Mouse (Mus musculus): ENCODE data around the gene Kcnq5. TPM values are rescaled to one million over a fixed set of nuclear protein-coding genes. Genes with fewer than 3 reads are reported as not detected.
"Not testable (repeated sequence)": the region's sequence is repeated elsewhere in the genome, so short reads cannot be mapped to it uniquely, and the experiment has no call there.

Gene Kcnq5
- polyA plus RNA-seq, 1 experiment from 2014 or later, result 4.1 TPM

- not testable (repeated sequence) for H3K4me2 ChIP-seq; H3K9me3 ChIP-seq; H3K27ac ChIP-seq (replicated peaks); ATAC-seq (ENCODE audit: extremely low read depth, insufficient number of reproducible peaks, low FRiP score, low TSS enrichment); H3K4me3 ChIP-seq; H3K36me3 ChIP-seq; H3K4me1 ChIP-seq; H3K9ac ChIP-seq; H3K27me3 ChIP-seq (replicated peaks)
- WGBS, result 74% methylated on average over 2 of the region's 2 CpGs
Observed at GRCm38 (mm10) chr1:21723231-21723630, 238.5 kb downstream of the Kcnq5 start.

- no peak overlapping the region for H3K4me2 ChIP-seq
- H3K36me3 ChIP-seq, result 0 out of 2 replicates have a peak, but pooled peaks cover 8% of the 10 kb centered on the region
- no peak overlapping the region for H3K4me3 ChIP-seq
- H3K9ac ChIP-seq, result no peak overlapping the region
- H3K27me3 ChIP-seq (replicated peaks), result no peaks in the 10 kb centered on the region
- H3K27ac ChIP-seq (replicated peaks), result no peak overlapping the region
- no peaks in the 10 kb centered on the region for H3K9me3 ChIP-seq
- no peak for ATAC-seq (ENCODE audit: extremely low read depth, insufficient number of reproducible peaks, low FRiP score, low TSS enrichment)
- H3K4me1 ChIP-seq, result no peaks in the 10 kb centered on the region
Observed at GRCm38 (mm10) chr1:21721246-21721645, 240.5 kb downstream of the Kcnq5 start.

GRCm38 (mm10) chr1:21714816-21715215 lies 246.9 kb downstream of the Kcnq5 start:
- Histone ChIP-seq H3K27me3 (replicated peaks) (no peaks in the 10 kb centered on the region), H3K9me3 (no peaks in the 10 kb centered on the region), H3K4me2 (no peak overlapping the region), H3K36me3 (0 out of 2 replicates have a peak, but pooled peaks cover 8% of the 10 kb centered on the region), H3K27ac (replicated peaks) (no peak overlapping the region), H3K4me1 (peaks cover 6% of the 10 kb centered on the region; the same call in 1 of the 2 replicates), H3K9ac (no peak overlapping the region), H3K4me3 (no peak overlapping the region)
- 70% methylated on average over 3 of the region's 3 CpGs for WGBS
- ATAC-seq (ENCODE audit: extremely low read depth, insufficient number of reproducible peaks, low FRiP score, low TSS enrichment), result no peak

- Histone ChIP-seq H3K27me3 (replicated peaks) (no peaks in the 10 kb centered on the region), H3K4me3 (no peak overlapping the region), H3K4me2 (no peak overlapping the region), H3K36me3 (no peaks in the 10 kb centered on the region), H3K9me3 (no peaks in the 10 kb centered on the region), H3K27ac (replicated peaks) (no peak overlapping the region), H3K9ac (no peak overlapping the region), H3K4me1 (peaks cover 6% of the 10 kb centered on the region; the same call in 1 of the 2 replicates)
- WGBS, result 61% methylated on average over 2 of the region's 2 CpGs
- no peak for ATAC-seq (ENCODE audit: extremely low read depth, insufficient number of reproducible peaks, low FRiP score, low TSS enrichment)
Observed at GRCm38 (mm10) chr1:21712711-21713110, 249.0 kb downstream of the Kcnq5 start.

- H3K9me3 ChIP-seq, result no peaks in the 10 kb centered on the region
- 22% methylated on average over 2 of the region's 2 CpGs for WGBS
- no peaks in the 10 kb centered on the region for H3K36me3 ChIP-seq
- no peaks in the 10 kb centered on the region for H3K27me3 ChIP-seq (replicated peaks)
- peaks cover 9% of the 10 kb centered on the region for H3K4me1 ChIP-seq
- H3K27ac ChIP-seq (replicated peaks), result 0 out of 2 replicates have a peak overlapping the region, but pooled peaks have one; percentile 17
- H3K4me2 ChIP-seq, result no peak overlapping the region
- H3K4me3 ChIP-seq, result no peak overlapping the region
- no peak for ATAC-seq (ENCODE audit: extremely low read depth, insufficient number of reproducible peaks, low FRiP score, low TSS enrichment)
- H3K9ac ChIP-seq, result no peak overlapping the region
Observed at GRCm38 (mm10) chr1:21690458-21690857, 271.3 kb downstream of the Kcnq5 start.

GRCm38 (mm10) chr1:21688918-21689317 lies 272.8 kb downstream of the Kcnq5 start:
- Histone ChIP-seq H3K27me3 (replicated peaks) (no peaks in the 10 kb centered on the region), H3K9ac (no peak overlapping the region), H3K27ac (replicated peaks) (no peak overlapping the region), H3K4me2 (no peak overlapping the region), H3K4me1 (peaks cover 6% of the 10 kb centered on the region), H3K4me3 (no peak overlapping the region), H3K9me3 (no peaks in the 10 kb centered on the region), H3K36me3 (no peaks in the 10 kb centered on the region)
- WGBS, result 71% methylated on average over 1 of the region's 1 CpGs
- no peak for ATAC-seq (ENCODE audit: extremely low read depth, insufficient number of reproducible peaks, low FRiP score, low TSS enrichment)

GRCm38 (mm10) chr1:21684444-21684843 lies 277.3 kb downstream of the Kcnq5 start:
- no peak for ATAC-seq (ENCODE audit: extremely low read depth, insufficient number of reproducible peaks, low FRiP score, low TSS enrichment)
- H3K36me3 ChIP-seq, result no peaks in the 10 kb centered on the region
- no peak overlapping the region for H3K4me2 ChIP-seq
- no peaks in the 10 kb centered on the region for H3K27me3 ChIP-seq (replicated peaks)
- no peak overlapping the region for H3K27ac ChIP-seq (replicated peaks)
- H3K4me1 ChIP-seq, result no peaks in the 10 kb centered on the region
- H3K9ac ChIP-seq, result no peak overlapping the region
- no peak overlapping the region for H3K4me3 ChIP-seq
- no peaks in the 10 kb centered on the region for H3K9me3 ChIP-seq
- WGBS, result 75% methylated on average over 3 of the region's 3 CpGs

- ATAC-seq (ENCODE audit: extremely low read depth, insufficient number of reproducible peaks, low FRiP score, low TSS enrichment), result no peak
- no peak overlapping the region for H3K27ac ChIP-seq (replicated peaks)
- 80% methylated on average over 3 of the region's 3 CpGs for WGBS
- H3K4me3 ChIP-seq, result no peak overlapping the region
- H3K4me1 ChIP-seq, result no peaks in the 10 kb centered on the region
- no peak overlapping the region for H3K4me2 ChIP-seq
- H3K36me3 ChIP-seq, result no peaks in the 10 kb centered on the region
- no peaks in the 10 kb centered on the region for H3K27me3 ChIP-seq (replicated peaks)
- no peak overlapping the region for H3K9ac ChIP-seq
- H3K9me3 ChIP-seq, result no peaks in the 10 kb centered on the region
Observed at GRCm38 (mm10) chr1:21676805-21677204, 284.9 kb downstream of the Kcnq5 start.

- Histone ChIP-seq H3K9ac (no peak overlapping the region), H3K4me1 (no peaks in the 10 kb centered on the region), H3K36me3 (no peaks in the 10 kb centered on the region), H3K4me3 (no peak overlapping the region), H3K4me2 (no peak overlapping the region), H3K9me3 (no peaks in the 10 kb centered on the region), H3K27ac (replicated peaks) (no peak overlapping the region), H3K27me3 (replicated peaks) (no peaks in the 10 kb centered on the region)
- ATAC-seq (ENCODE audit: extremely low read depth, insufficient number of reproducible peaks, low FRiP score, low TSS enrichment), result no peak
- 82% methylated on average over 3 of the region's 3 CpGs for WGBS
Observed at GRCm38 (mm10) chr1:21660840-21661239, 300.9 kb downstream of the Kcnq5 start.

- Histone ChIP-seq H3K4me1 (0 out of 2 replicates have a peak, but pooled peaks cover 3% of the 10 kb centered on the region), H3K27ac (replicated peaks) (no peak overlapping the region), H3K36me3 (no peaks in the 10 kb centered on the region), H3K4me3 (no peak overlapping the region), H3K9me3 (no peaks in the 10 kb centered on the region), H3K4me2 (no peak overlapping the region), H3K27me3 (replicated peaks) (no peaks in the 10 kb centered on the region), H3K9ac (no peak overlapping the region)
- 72% methylated on average over 4 of the region's 4 CpGs for WGBS
- ATAC-seq (ENCODE audit: extremely low read depth, insufficient number of reproducible peaks, low FRiP score, low TSS enrichment), result no peak
Observed at GRCm38 (mm10) chr1:21650820-21651219, 310.9 kb downstream of the Kcnq5 start.

GRCm38 (mm10) chr1:21635406-21635805 lies 326.3 kb downstream of the Kcnq5 start:
- Histone ChIP-seq H3K4me1 (peaks cover 7% of the 10 kb centered on the region; the same call in 1 of the 2 replicates), H3K4me3 (no peak overlapping the region), H3K36me3 (no peaks in the 10 kb centered on the region), H3K27me3 (replicated peaks) (no peaks in the 10 kb centered on the region), H3K9me3 (no peaks in the 10 kb centered on the region), H3K27ac (replicated peaks) (no peak overlapping the region), H3K9ac (no peak overlapping the region), H3K4me2 (no peak overlapping the region)
- WGBS, result 35% methylated on average over 2 of the region's 2 CpGs
- ATAC-seq (ENCODE audit: extremely low read depth, insufficient number of reproducible peaks, low FRiP score, low TSS enrichment), result no peak

GRCm38 (mm10) chr1:21634013-21634412 lies 327.7 kb downstream of the Kcnq5 start:
- 27% methylated on average over 1 of the region's 1 CpGs for WGBS
- H3K4me1 ChIP-seq, result peaks cover 7% of the 10 kb centered on the region; the same call in 1 of the 2 replicates
- no peak for ATAC-seq (ENCODE audit: extremely low read depth, insufficient number of reproducible peaks, low FRiP score, low TSS enrichment)
- H3K4me3 ChIP-seq, result no peak overlapping the region
- H3K27ac ChIP-seq (replicated peaks), result no peak overlapping the region
- no peak overlapping the region for H3K4me2 ChIP-seq
- H3K9ac ChIP-seq, result no peak overlapping the region
- H3K27me3 ChIP-seq (replicated peaks), result no peaks in the 10 kb centered on the region
- no peaks in the 10 kb centered on the region for H3K36me3 ChIP-seq
- no peaks in the 10 kb centered on the region for H3K9me3 ChIP-seq

All from heart, embryonic 13.5 days (tissue).